9 mouse cellular contexts compared by ENCODE assay signal in the genomic region with DNA sequence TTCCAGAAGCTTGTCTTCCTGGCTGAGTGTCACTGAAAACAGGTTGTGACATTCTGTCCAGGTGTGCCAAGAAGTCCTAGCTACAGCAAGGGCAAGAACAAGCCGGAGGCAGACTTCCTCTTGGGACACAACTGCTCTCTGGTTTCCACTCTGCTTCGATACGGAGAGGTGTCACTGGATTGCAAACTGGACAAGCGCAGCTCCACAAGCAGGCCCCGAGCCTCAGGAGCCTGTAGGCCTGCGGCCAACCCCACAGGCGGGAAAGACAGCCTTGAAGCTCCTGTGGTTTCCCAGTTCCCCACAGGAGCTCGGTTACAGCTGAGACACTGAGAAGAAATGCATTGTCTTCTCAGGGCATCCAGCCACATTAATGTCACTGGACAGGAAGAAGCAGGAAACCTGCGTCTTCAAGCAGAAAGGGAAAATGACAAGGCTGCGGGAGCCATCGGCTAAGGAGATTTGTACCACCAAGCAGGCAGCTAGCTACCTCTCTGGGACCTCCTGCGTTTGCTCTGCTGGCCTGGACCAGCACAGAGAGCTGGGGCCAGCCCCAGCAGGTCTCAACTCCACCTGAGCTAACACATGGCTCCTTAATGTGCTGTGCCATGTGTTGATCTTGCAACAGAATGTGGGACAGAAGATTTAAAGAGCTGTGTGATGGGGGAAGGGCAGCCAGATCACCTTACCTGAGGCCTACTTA. TPM values are rescaled to one million over a fixed set of nuclear protein-coding genes. Genes with fewer than 3 reads are reported as not detected.
DNase-seq lines count a peak whose midpoint lies in the region; ATAC-seq and TF ChIP-seq lines count a peak whose summit lies in the region.
"Had no signal": no experiment of that assay in that cellular context is flagged by ENCODE, and none has a peak within 500 bp of the region (broad histone marks: within the 10 kb centered on the region; RNA-seq: fewer than 3 reads in every experiment).

No protein-coding gene starts in this region.

- H3K9me3 ChIP-seq in heart, embryonic 16.5 days (replicated peaks; ENCODE audit: control insufficient read depth, low read length) = no peaks in the 10 kb centered on the region
- no peaks in the 10 kb centered on the region for H3K9me3 ChIP-seq in midbrain, embryonic 11.5 days (ENCODE audit: control insufficient read depth, low read length)

- peaks cover 2% of the 10 kb centered on the region; the same call in 1 of the 2 replicates for H3K4me1 ChIP-seq in cortical plate, adult 2 months (ENCODE audit: control insufficient read depth, insufficient read depth, low read length)
- H3K4me1 ChIP-seq in heart, embryonic 16.5 days (ENCODE audit: control insufficient read depth, insufficient read depth, low read length) = peaks cover 39% of the 10 kb centered on the region
- peaks cover 9% of the 10 kb centered on the region for H3K4me1 ChIP-seq in midbrain, embryonic 11.5 days (ENCODE audit: control insufficient read depth, insufficient read depth, low read length)

- peak overlapping the region; percentile 76 for H3K4me2 ChIP-seq in heart, embryonic 16.5 days (ENCODE audit: low read depth, low read length)
- peak overlapping the region; percentile 74 for H3K4me2 ChIP-seq in midbrain, embryonic 11.5 days

- peak overlapping the region; percentile 28 for H3K9ac ChIP-seq in heart, embryonic 16.5 days (ENCODE audit: low read length)
- H3K9ac ChIP-seq in midbrain, embryonic 11.5 days (ENCODE audit: low read length) = peak overlapping the region; percentile 34; the same call in 1 of the 2 replicates

- no peak for TF ChIP-seq CTCF in cortical plate, adult 2 months (IDR thresholded peaks at IDR 0.05; ENCODE audit: extremely low read depth, insufficient read depth, low read length)

- peak overlapping the region; percentile 92 for H3K4me3 ChIP-seq in cortical plate, adult 2 months (ENCODE audit: insufficient read depth, low read length)
- H3K4me3 ChIP-seq in heart, embryonic 16.5 days (ENCODE audit: low read length) = peak overlapping the region; percentile 88
- H3K4me3 ChIP-seq in midbrain, embryonic 11.5 days (ENCODE audit: low read depth, low read length) = no peak overlapping the region

- 23% methylated on average over 12 of the region's 12 CpGs for WGBS in heart, embryonic 16.5 days
- 46% methylated on average over 12 of the region's 12 CpGs for WGBS in midbrain, embryonic 11.5 days

- TF ChIP-seq POLR2A in cortical plate, adult 2 months (IDR thresholded peaks at IDR 0.05; ENCODE audit: extremely low read depth, insufficient read depth, low read length) = no peak

- no peak for ATAC-seq in heart, embryonic 16.5 days (replicated peaks; ENCODE audit: extremely low read depth, insufficient read depth, low FRiP score)
- no peak for ATAC-seq in midbrain, embryonic 11.5 days (ENCODE audit: low FRiP score)
- ATAC-seq in activated CD4-positive, CD25-positive, alpha-beta regulatory T cell, adult 4 months = no peak

- H3K27ac ChIP-seq in cortical plate, adult 2 months (ENCODE audit: insufficient read depth, low read length) = no peak overlapping the region
- H3K27ac ChIP-seq in heart, embryonic 16.5 days (ENCODE audit: low read length) = peak overlapping the region; percentile 76
- H3K27ac ChIP-seq in midbrain, embryonic 11.5 days (ENCODE audit: low read depth, low read length) = no peak overlapping the region

- intact Hi-C loops in gastrocnemius, postnatal 14 days (cut with DNase I; ENCODE audit: low total_unique reads) = no loop called here

- H3K27me3 ChIP-seq in heart, embryonic 16.5 days (ENCODE audit: control insufficient read depth, insufficient read depth, low read length) = no peaks in the 10 kb centered on the region
- no peaks in the 10 kb centered on the region for H3K27me3 ChIP-seq in midbrain, embryonic 11.5 days (ENCODE audit: control insufficient read depth, insufficient read depth, low read length)
- H3K27me3 ChIP-seq: CH12.LX had no signal

- peak; percentile 14 for DNase-seq in gastrocnemius, postnatal 10 days
- no peak for DNase-seq in gastrocnemius, postnatal 14 days
- peak; percentile 55 to 64 for DNase-seq in kidney, postnatal 4 days
- no peak for DNase-seq in midbrain, embryonic 11.5 days (ENCODE audit: low spot score, missing footprints)
- DNase-seq in MN1 (ENCODE audit: low spot score) = no peak

- no peaks in the 10 kb centered on the region for H3K36me3 ChIP-seq in heart, embryonic 16.5 days (ENCODE audit: control insufficient read depth, insufficient read depth)
- no peaks in the 10 kb centered on the region for H3K36me3 ChIP-seq in midbrain, embryonic 11.5 days (ENCODE audit: control insufficient read depth, insufficient read depth, low read length)

RNA-seq across cellular contexts. Expression of a gene that starts 1.7 kb away (rescaled TPM):
- total RNA-seq in gastrocnemius, postnatal 10 days (2021) = 10 to 100 TPM; 21.7 to 21.8 TPM
- total RNA-seq in gastrocnemius, postnatal 14 days (2021) = 10 to 100 TPM; 13.4 to 14.4 TPM
- polyA plus RNA-seq in cortical plate, adult 2 months (2012; rRNA removed) = 49.3 and 51.5 TPM in 2 replicates
- 27.8 and 31.3 TPM in 2 replicates for polyA plus RNA-seq in heart, embryonic 16.5 days (2015; fragmentation: Nextera tagmentation; extraction: Ambion mirVana)
- polyA plus RNA-seq in midbrain, embryonic 11.5 days (2014; fragmentation: Nextera tagmentation; extraction: Ambion mirVana) = 35.6 and 38.1 TPM in 2 replicates
- polyA plus RNA-seq in activated CD4-positive, CD25-positive, alpha-beta regulatory T cell, adult 4 months (2017; shearing (Covaris generic)) = 10 to 100 TPM in 1 of 2 experiments, 1 to 10 TPM in 1; 8.4 to 10.6 TPM

Comparison
In these comparisons a context has a peak if more than half of its experiments do, and no peak if none do; other contexts are left out.
1. DNase-seq: peak in gastrocnemius, postnatal 10 days (single experiment) and kidney, postnatal 4 days (2 of 2); none in gastrocnemius, postnatal 14 days (single experiment), midbrain, embryonic 11.5 days (single experiment) and MN1 (single experiment).